Mouse (Mus musculus): ENCODE measurements around the gene Mcm8.

GRCm38 (mm10) chr2:132885312-132885711, 69.4 kb downstream of the Mcm8 start:
- TF ChIP-seq GATA1 (IDR thresholded peaks at IDR 0.05; ENCODE audit: low read length) = no peak
- no peak for TF ChIP-seq TAL1 (IDR thresholded peaks at IDR 0.05; ENCODE audit: low read length)
